Mouse (Mus musculus): ENCODE results near the gene Cdh23.

DNA sequence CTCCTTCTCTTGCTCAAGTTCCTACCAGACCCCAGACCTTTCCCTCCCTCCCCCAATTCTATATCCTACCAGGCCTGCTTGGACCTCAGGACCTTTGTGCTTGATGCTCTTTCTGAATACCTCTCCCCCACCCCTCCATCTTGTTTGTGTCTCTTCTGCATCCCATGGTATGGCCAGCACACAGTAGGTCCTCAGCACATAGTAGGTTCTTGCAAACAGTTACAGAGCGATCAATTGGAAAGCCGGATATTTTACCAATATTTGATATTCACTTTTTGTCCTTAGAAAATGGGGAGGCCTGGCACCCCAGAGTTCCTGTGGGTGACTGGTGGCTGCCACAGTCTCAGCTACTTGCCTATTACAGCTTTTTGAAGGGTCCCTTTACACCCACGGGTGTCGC, 361.3 kb downstream of the Cdh23 start:
- TF ChIP-seq EP300 (IDR thresholded peaks at IDR 0.05; ENCODE audit: low read depth), result no peak
- no peak for TF ChIP-seq CTCF (IDR thresholded peaks at IDR 0.05; ENCODE audit: low read depth)

Measured in heart, postnatal 0 days (tissue).